Mouse (Mus musculus) gastrocnemius, postnatal 36 days (tissue): ENCODE measurements around the gene Hddc2. TPM values are rescaled to one million over a fixed set of nuclear protein-coding genes. Genes with fewer than 3 reads are reported as not detected.

Experiments
- DNase-seq, 2 experiments: peaks; one replicate each; pipeline ENCODE4 v3.0.0; 2022
- intact Hi-C: fragments of 180-260 bp; cut with DNase I; formaldehyde crosslinking; loops from one replicate; pipeline ENCODE4 v1.15.1; 2025
- long read RNA-seq, 2 experiments: library from polyadenylated mRNA; stranded (forward); transcript quantifications; one replicate each; pipeline ENCODE4 v2.0.0; 2021
- total RNA-seq, 2 experiments: library from RNA; stranded (reverse); gene quantifications; 2 replicates each; pipeline ENCODE4 v1.2.3; 2021

Hddc2 gene
- 10 to 100 TPM; 14.8 to 16.0 TPM for total RNA-seq
- long read RNA-seq, experiment 1, transcript Hddc2-201 (6 exons, 858 nt) = major isoform, 17 of 18 reads
- long read RNA-seq, experiment 1, partial matches to known transcripts = 0 of 18 reads
- long read RNA-seq, experiment 1, other reads (novel, unspliced or antisense) = 1 of 18 reads
- long read RNA-seq, experiment 2, transcript Hddc2-201 (6 exons, 858 nt) = major isoform, 27 of 31 reads
- long read RNA-seq, experiment 2, partial matches to known transcripts = 1 of 31 reads
- long read RNA-seq, experiment 2, other reads (novel, unspliced or antisense) = 2 of 31 reads

- peak; percentile 56 to 58 for DNase-seq
- intact Hi-C loops = no loop called here
Measured at GRCm38 (mm10) chr10:31312865-31313848, at the start of gene Hddc2. Hddc2 (plus strand) TSS chr10:31313383.

GRCm38 (mm10) chr10:31272738-31273137 is 40.4 kb upstream of the Hddc2 start:
- intact Hi-C loops = no loop called here
- no peak for DNase-seq

GRCm38 (mm10) chr10:31273171-31273570 is 40.0 kb upstream of the Hddc2 start:
- intact Hi-C loops = no loop called here
- DNase-seq = no peak

GRCm38 (mm10) chr10:31287787-31288186 is 25.4 kb upstream of the Hddc2 start:
- no peak for DNase-seq
- intact Hi-C loops = no loop called here

- intact Hi-C loops = no loop called here
- no peak for DNase-seq
Measured at GRCm38 (mm10) chr10:31288697-31289390, 24.3 kb upstream of the Hddc2 start.

- intact Hi-C loops = no loop called here
- no peak for DNase-seq
Measured at GRCm38 (mm10) chr10:31295705-31296104, 17.5 kb upstream of the Hddc2 start.

GRCm38 (mm10) chr10:31296458-31296857 is 16.7 kb upstream of the Hddc2 start:
- DNase-seq = no peak
- intact Hi-C loops = no loop called here

- intact Hi-C loops = no loop called here
- DNase-seq = no peak
Measured at GRCm38 (mm10) chr10:31297106-31297505, 16.1 kb upstream of the Hddc2 start.

GRCm38 (mm10) chr10:31298263-31298662 is 14.9 kb upstream of the Hddc2 start:
- DNase-seq = no peak
- intact Hi-C loops = no loop called here

- intact Hi-C loops = no loop called here
- DNase-seq = no peak
Measured at GRCm38 (mm10) chr10:31298921-31299574, 14.1 kb upstream of the Hddc2 start.

- DNase-seq = no peak
- intact Hi-C loops = loop anchor here (1.0 kb wide), 1 partner anchor 475 kb away; no protein-coding TSS in a partner anchor
Measured at GRCm38 (mm10) chr10:31300292-31300691, 12.9 kb upstream of the Hddc2 start.

GRCm38 (mm10) chr10:31303446-31303845 is 9.7 kb upstream of the Hddc2 start:
- no peak for DNase-seq
- intact Hi-C loops = no loop called here

- intact Hi-C loops = no loop called here
- no peak for DNase-seq
Measured at GRCm38 (mm10) chr10:31307024-31307598, 6.1 kb upstream of the Hddc2 start.

GRCm38 (mm10) chr10:31318491-31318890 is 5.3 kb downstream of the Hddc2 start:
- no peak for DNase-seq
- intact Hi-C loops = loop anchor here (5.0 kb wide), 1 partner anchor 124 kb away; no protein-coding TSS in a partner anchor

GRCm38 (mm10) chr10:31329436-31329835 is 16.3 kb downstream of the Hddc2 start:
- no peak for DNase-seq
- intact Hi-C loops = loop anchor here (10.0 kb wide), 1 partner anchor 275 kb away; the partner anchor contains the start of gene Rnf217

- intact Hi-C loops = no loop called here
Measured at GRCm38 (mm10) chr10:31330286-31330962, 17.2 kb downstream of the Hddc2 start.

GRCm38 (mm10) chr10:31331225-31331775 is 18.1 kb downstream of the Hddc2 start:
- DNase-seq = no peak

More at GRCm38 (mm10) chr10:31330286-31330962, 17.2 kb downstream of the Hddc2 start:
- DNase-seq = no peak

GRCm38 (mm10) chr10:31336432-31336831 is 23.2 kb downstream of the Hddc2 start:
- DNase-seq = no peak
- intact Hi-C loops = no loop called here

More at GRCm38 (mm10) chr10:31331225-31331775, 18.1 kb downstream of the Hddc2 start:
- intact Hi-C loops = no loop called here

GRCm38 (mm10) chr10:31346401-31346800 is 33.2 kb downstream of the Hddc2 start:
- intact Hi-C loops = no loop called here
- DNase-seq = no peak
